11 mouse cellular contexts compared by ENCODE assay signal in the genomic region with DNA sequence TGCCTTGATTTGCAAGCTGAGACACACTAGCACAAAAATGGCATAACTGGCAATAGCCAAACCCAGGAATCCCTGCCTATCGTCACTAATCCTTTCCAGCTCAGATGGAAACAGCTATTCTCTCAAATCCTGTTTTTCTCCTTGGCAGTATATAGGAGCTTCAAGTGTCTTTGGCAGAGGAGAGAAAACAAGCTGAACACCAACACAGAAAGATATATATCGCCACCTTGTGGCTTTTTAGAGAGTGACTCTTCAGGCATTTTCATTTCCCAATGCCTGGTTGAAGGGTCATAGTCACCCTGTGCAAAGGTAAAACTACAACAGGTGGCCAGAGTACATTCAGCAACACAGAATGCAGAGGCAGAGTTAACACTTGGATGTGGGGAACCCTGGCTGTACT.
DNase-seq lines count a peak whose midpoint lies in the region; ATAC-seq and TF ChIP-seq lines count a peak whose summit lies in the region.
"Had no signal": no experiment of that assay in that cellular context is flagged by ENCODE, and none has a peak within 500 bp of the region (broad histone marks: within the 10 kb centered on the region; RNA-seq: fewer than 3 reads in every experiment).

No protein-coding gene starts in this region.

- DNase-seq in heart, adult 18-20 months = peak; percentile 10 to 22
- DNase-seq in heart, adult 9 months (ENCODE audit: low spot score in 2 of 2) = no peak
- no peak for DNase-seq in liver, embryonic 14.5 days (ENCODE audit: low read depth in 3 of 3, low spot score in 3 of 3)
- DNase-seq in liver, embryonic 11.5 days (ENCODE audit: low spot score) = no peak
- peak; percentile 12 for DNase-seq in adipocyte (ENCODE audit: low spot score)
- peak; percentile 6 for DNase-seq in naive thymus-derived CD4-positive, alpha-beta T cell, adult 2 months (ENCODE audit: low read depth)
- DNase-seq in midbrain, embryonic 11.5 days (ENCODE audit: low spot score, missing footprints) = no peak
- DNase-seq: adrenal gland, postnatal 25 days; right cerebral cortex, postnatal 14 days had no signal

- WGBS in liver, embryonic 14.5 days (ENCODE audit: insufficient replicate concordance) = 13% methylated on average over 2 of the region's 2 CpGs
- WGBS in liver, embryonic 11.5 days = 12% methylated on average over 2 of the region's 2 CpGs
- 15% methylated on average over 2 of the region's 2 CpGs for WGBS in midbrain, embryonic 11.5 days
- WGBS in heart, embryonic 11.5 days (ENCODE audit: insufficient replicate concordance) = 17% methylated on average over 2 of the region's 2 CpGs

- H3K36me3 ChIP-seq in liver, embryonic 14.5 days (replicated peaks; ENCODE audit: control insufficient read depth, insufficient read depth, low read depth) = no peaks in the 10 kb centered on the region
- no peaks in the 10 kb centered on the region for H3K36me3 ChIP-seq in liver, embryonic 11.5 days (ENCODE audit: control insufficient read depth, insufficient read depth, low read length)
- no peaks in the 10 kb centered on the region for H3K36me3 ChIP-seq in midbrain, embryonic 11.5 days (ENCODE audit: control insufficient read depth, insufficient read depth, low read length)
- no peaks in the 10 kb centered on the region for H3K36me3 ChIP-seq in heart, embryonic 11.5 days (ENCODE audit: control insufficient read depth, insufficient read depth, low read length)
- H3K36me3 ChIP-seq: midbrain, embryonic 12.5 days had no signal

- TF ChIP-seq CTCF in liver, embryonic 14.5 days (IDR thresholded peaks at IDR 0.05; ENCODE audit: low read depth) = peak; percentile 22; the same call in 1 of the 2 replicates

- no peaks in the 10 kb centered on the region for H3K4me1 ChIP-seq in liver, embryonic 14.5 days (replicated peaks; ENCODE audit: control insufficient read depth in 2 of 2, insufficient read depth in 2 of 2, low read length in 1 of 2)
- H3K4me1 ChIP-seq in liver, embryonic 11.5 days (replicated peaks; ENCODE audit: control insufficient read depth, insufficient read depth, low read length) = no peaks in the 10 kb centered on the region
- no peaks in the 10 kb centered on the region for H3K4me1 ChIP-seq in midbrain, embryonic 11.5 days (ENCODE audit: control insufficient read depth, insufficient read depth, low read length)
- no peaks in the 10 kb centered on the region for H3K4me1 ChIP-seq in heart, embryonic 11.5 days (ENCODE audit: control insufficient read depth, insufficient read depth, low read length)
- H3K4me1 ChIP-seq: midbrain, embryonic 12.5 days had no signal

- H3K4me3 ChIP-seq in liver, embryonic 14.5 days (ENCODE audit: insufficient read depth in 1 of 2, low read depth in 2 of 2, low read length in 2 of 2) = no peak overlapping the region
- no peak overlapping the region for H3K4me3 ChIP-seq in liver, embryonic 11.5 days (ENCODE audit: low read depth, low read length)
- no peak overlapping the region for H3K4me3 ChIP-seq in midbrain, embryonic 11.5 days (ENCODE audit: low read depth, low read length)
- no peak overlapping the region for H3K4me3 ChIP-seq in heart, embryonic 11.5 days (ENCODE audit: low read depth, low read length)
- H3K4me3 ChIP-seq: midbrain, embryonic 12.5 days had no signal

- no peaks in the 10 kb centered on the region for H3K27me3 ChIP-seq in liver, embryonic 14.5 days (ENCODE audit: control insufficient read depth, insufficient read depth, low read length)
- no peaks in the 10 kb centered on the region for H3K27me3 ChIP-seq in liver, embryonic 11.5 days (replicated peaks; ENCODE audit: control insufficient read depth, insufficient read depth, low read length)
- no peaks in the 10 kb centered on the region for H3K27me3 ChIP-seq in midbrain, embryonic 11.5 days (ENCODE audit: control insufficient read depth, insufficient read depth, low read length)
- no peaks in the 10 kb centered on the region for H3K27me3 ChIP-seq in heart, embryonic 11.5 days (ENCODE audit: control insufficient read depth, insufficient read depth, low read length)
- H3K27me3 ChIP-seq: midbrain, embryonic 12.5 days had no signal

- no peak for ATAC-seq in liver, embryonic 14.5 days (ENCODE audit: insufficient read depth)
- no peak for ATAC-seq in liver, embryonic 11.5 days (replicated peaks; ENCODE audit: low FRiP score)
- no peak for ATAC-seq in midbrain, embryonic 11.5 days (ENCODE audit: low FRiP score)
- no peak for ATAC-seq in heart, embryonic 11.5 days (replicated peaks; ENCODE audit: insufficient number of reproducible peaks, low FRiP score, low TSS enrichment)

- H3K9me3 ChIP-seq in liver, embryonic 14.5 days (ENCODE audit: control insufficient read depth, low read length) = no peaks in the 10 kb centered on the region
- H3K9me3 ChIP-seq in liver, embryonic 11.5 days (ENCODE audit: control insufficient read depth, low read length) = no peaks in the 10 kb centered on the region
- H3K9me3 ChIP-seq in midbrain, embryonic 11.5 days (ENCODE audit: control insufficient read depth, low read length) = no peaks in the 10 kb centered on the region
- no peaks in the 10 kb centered on the region for H3K9me3 ChIP-seq in heart, embryonic 11.5 days (replicated peaks; ENCODE audit: control insufficient read depth, low read length)
- H3K9me3 ChIP-seq: midbrain, embryonic 12.5 days had no signal

- no peak overlapping the region for H3K4me2 ChIP-seq in liver, embryonic 14.5 days (ENCODE audit: low read depth)
- H3K4me2 ChIP-seq in liver, embryonic 11.5 days = no peak overlapping the region
- no peak overlapping the region for H3K4me2 ChIP-seq in midbrain, embryonic 11.5 days
- H3K4me2 ChIP-seq in heart, embryonic 11.5 days = no peak overlapping the region
- H3K4me2 ChIP-seq: midbrain, embryonic 12.5 days had no signal

- H3K9ac ChIP-seq in liver, embryonic 14.5 days (replicated peaks) = no peak overlapping the region
- no peak overlapping the region for H3K9ac ChIP-seq in liver, embryonic 11.5 days (ENCODE audit: low read depth, low read length)
- no peak overlapping the region for H3K9ac ChIP-seq in midbrain, embryonic 11.5 days (ENCODE audit: low read length)
- H3K9ac ChIP-seq in heart, embryonic 11.5 days (ENCODE audit: low read depth, low read length) = no peak overlapping the region
- H3K9ac ChIP-seq: midbrain, embryonic 12.5 days had no signal

- no peak for TF ChIP-seq EP300 in liver, embryonic 14.5 days (IDR thresholded peaks at IDR 0.05; ENCODE audit: low read depth)

- no peak overlapping the region for H3K27ac ChIP-seq in liver, embryonic 14.5 days
- H3K27ac ChIP-seq in liver, embryonic 11.5 days (ENCODE audit: low read depth, low read length) = no peak overlapping the region
- H3K27ac ChIP-seq in midbrain, embryonic 11.5 days (ENCODE audit: low read depth, low read length) = no peak overlapping the region
- no peak overlapping the region for H3K27ac ChIP-seq in heart, embryonic 11.5 days (ENCODE audit: low read depth, low read length)
- H3K27ac ChIP-seq: midbrain, embryonic 12.5 days had no signal

Comparison
In these comparisons a context has a peak if more than half of its experiments do, and no peak if none do; other contexts are left out.
1. DNase-seq: peak in heart, adult 18-20 months (2 of 2), adipocyte (single experiment) and naive thymus-derived CD4-positive, alpha-beta T cell, adult 2 months (single experiment); none in heart, adult 9 months (0 of 2), liver, embryonic 14.5 days (0 of 3), liver, embryonic 11.5 days (single experiment) and midbrain, embryonic 11.5 days (single experiment).